Mouse (Mus musculus) retina, adult 2 months (tissue): ENCODE measurements around the gene Col1a2.

Source experiments
- DNase-seq: peaks from one replicate; pipeline ENCODE4 v3.0.0-alpha.2; 2012; ENCODE audit warnings: low read depth, low spot score

Col1a2 gene

GRCm38 (mm10) chr6:4521031-4521430, 16.4 kb downstream of the Col1a2 start:
- no peak for DNase-seq

GRCm38 (mm10) chr6:4528439-4528838, 23.8 kb downstream of the Col1a2 start:
- no peak for DNase-seq

- no peak for DNase-seq
Measured at GRCm38 (mm10) chr6:4530986-4531385, 26.4 kb downstream of the Col1a2 start.

- no peak for DNase-seq
Measured at GRCm38 (mm10) chr6:4532898-4533297, 28.3 kb downstream of the Col1a2 start.

- DNase-seq, result no peak
Measured at GRCm38 (mm10) chr6:4534462-4535079, 30.0 kb downstream of the Col1a2 start.

- DNase-seq, result no peak
Measured at GRCm38 (mm10) chr6:4541926-4542715, 37.5 kb downstream of the Col1a2 start.

- no peak for DNase-seq
Measured at GRCm38 (mm10) chr6:4544554-4544953, 39.9 kb downstream of the Col1a2 start.

GRCm38 (mm10) chr6:4545727-4546126, 41.1 kb downstream of the Col1a2 start:
- no peak for DNase-seq

- DNase-seq, result no peak
Measured at GRCm38 (mm10) chr6:4548894-4549293, 44.3 kb downstream of the Col1a2 start.

- no peak for DNase-seq
Measured at GRCm38 (mm10) chr6:4549846-4550548, 45.4 kb downstream of the Col1a2 start.

- DNase-seq, result no peak
Measured at GRCm38 (mm10) chr6:4550549-4550915, 45.9 kb downstream of the Col1a2 start.

GRCm38 (mm10) chr6:4555366-4555765, 50.8 kb downstream of the Col1a2 start:
- no peak for DNase-seq

GRCm38 (mm10) chr6:4557086-4557485, 52.5 kb downstream of the Col1a2 start:
- no peak for DNase-seq

GRCm38 (mm10) chr6:4557678-4558077, 53.1 kb downstream of the Col1a2 start:
- DNase-seq, result no peak

- no peak for DNase-seq
Measured at GRCm38 (mm10) chr6:4561156-4561555, 56.5 kb downstream of the Col1a2 start.

- no peak for DNase-seq
Measured at GRCm38 (mm10) chr6:4561621-4562020, 57.0 kb downstream of the Col1a2 start.

GRCm38 (mm10) chr6:4562401-4562800, 57.8 kb downstream of the Col1a2 start:
- DNase-seq, result no peak

- no peak for DNase-seq
Measured at GRCm38 (mm10) chr6:4563477-4563876, 58.9 kb downstream of the Col1a2 start.

- no peak for DNase-seq
Measured at GRCm38 (mm10) chr6:4570412-4570811, 65.8 kb downstream of the Col1a2 start.

- no peak for DNase-seq
Measured at GRCm38 (mm10) chr6:4577756-4578155, 73.1 kb downstream of the Col1a2 start.

- no peak for DNase-seq
Measured at GRCm38 (mm10) chr6:4578343-4578742, 73.7 kb downstream of the Col1a2 start.

- no peak for DNase-seq
Measured at GRCm38 (mm10) chr6:4579620-4580019, 75.0 kb downstream of the Col1a2 start.

GRCm38 (mm10) chr6:4583485-4583884, 78.9 kb downstream of the Col1a2 start:
- DNase-seq, result no peak
